Mouse (Mus musculus) G1E (cell line): ENCODE data around the gene Spag9. TPM values are rescaled to one million over a fixed set of nuclear protein-coding genes. Genes with fewer than 3 reads are reported as not detected.

ENCODE experiments used
- ATAC-seq: 2 replicates; pipeline ENCODE4 v1.8.0; 2016; ENCODE audit warnings: mild to moderate bottlenecking; ENCODE audit not compliant: insufficient number of reproducible peaks, poor library complexity, low FRiP score, severe bottlenecking; ENCODE audit errors: extremely low read depth
- DNase-seq: peaks from one replicate; pipeline ENCODE4 v3.0.0; 2012; ENCODE audit warnings: low spot score
- H3K27me3 ChIP-seq: 2 replicates; pipeline ENCODE4 v1.6.1; 2012; ENCODE audit warnings: mild to moderate bottlenecking, low read length, inconsistent platforms; ENCODE audit not compliant: insufficient read depth
- H3K36me3 ChIP-seq: replicated peaks from 2 replicates; pipeline ENCODE3; 2012; ENCODE audit warnings: mild to moderate bottlenecking, inconsistent platforms
- H3K4me1 ChIP-seq: 2 replicates; pipeline ENCODE4 v1.6.1; 2012; ENCODE audit warnings: low read depth, low read length, inconsistent platforms, mixed read lengths; ENCODE audit not compliant: insufficient read depth
- H3K4me3 ChIP-seq: 2 replicates; pipeline ENCODE4 v1.5.1; 2012; ENCODE audit warnings: low read depth, mild to moderate bottlenecking, inconsistent platforms, low read length, moderate library complexity, mixed read lengths
- H3K9me3 ChIP-seq: replicated peaks from 2 replicates; pipeline ENCODE4 v1.6.1; 2012; ENCODE audit warnings: inconsistent platforms
- CTCF ChIP-seq: IDR thresholded peaks from 2 replicates; pipeline ENCODE4 v1.5.1; 2012; ENCODE audit warnings: low read depth, low read length, inconsistent platforms, mixed read lengths
- GATA1 ChIP-seq: IDR thresholded peaks from 2 replicates; pipeline ENCODE4 v1.6.1; 2012; ENCODE audit warnings: borderline replicate concordance, low read length, inconsistent platforms, mixed read lengths
- GATA2 ChIP-seq: IDR thresholded peaks from 2 replicates; pipeline ENCODE4 v1.6.1; 2012; ENCODE audit warnings: low read depth, low read length, inconsistent platforms, borderline replicate concordance
- POLR2AphosphoS5 ChIP-seq: IDR thresholded peaks from 2 replicates; pipeline ENCODE4 v1.6.1; 2012; ENCODE audit warnings: low read depth, low read length, inconsistent platforms; ENCODE audit not compliant: insufficient replicate concordance
- TAL1 ChIP-seq: conservative IDR thresholded peaks from 2 replicates; pipeline ENCODE4 v1.6.1; 2012; ENCODE audit warnings: low read depth, low read length, inconsistent platforms, mixed read lengths
- polyA plus RNA-seq: library from polyadenylated mRNA; stranded (reverse); fragments of >175 nt; gene quantifications from 2 replicates; pipeline ENCODE4 v1.2.3, GENCODE M21; 2012
- total RNA-seq, 2 experiments: library from RNA; stranded (forward) in 1 of 2; stranded (reverse) in 1 of 2; fragments of 200-1000 nt in 1 of 2; fragments of >200 nt in 1 of 2; fragmentation: Nextera tagmentation in 1 of 2; gene quantifications; 2 replicates each; pipeline ENCODE4 v1.2.3; 2014 to 2017

Spag9 gene
- total and polyA plus RNA-seq, 3 experiments, result 10.5 to 65.0 (median 53.3) TPM

DNA sequence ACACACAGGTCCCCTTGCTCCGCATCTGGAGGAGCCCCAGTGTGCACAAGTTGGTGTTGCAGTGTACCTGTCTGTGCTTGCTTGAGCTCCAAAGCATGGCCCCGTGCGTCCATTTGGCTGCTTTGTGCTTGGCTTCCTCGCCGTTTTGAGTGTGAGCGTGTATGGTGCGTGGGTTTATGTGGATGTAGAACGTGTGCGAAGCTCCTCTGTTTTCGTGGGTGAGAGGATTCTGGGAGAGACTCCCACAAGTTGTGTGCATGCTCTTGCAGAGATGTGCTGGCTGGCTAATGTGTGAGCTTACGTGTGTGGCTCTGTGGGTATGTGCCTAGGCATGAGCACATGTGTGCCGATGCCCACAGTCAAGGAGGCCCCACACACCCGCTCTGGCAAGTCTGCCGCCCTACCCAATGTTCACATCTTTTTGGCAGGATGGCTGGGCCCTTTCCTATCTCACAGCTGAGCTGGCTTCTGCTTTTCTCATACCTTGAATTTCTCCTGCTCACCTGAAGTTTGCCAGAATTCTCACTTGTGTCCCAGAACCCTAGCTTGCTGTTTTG lies 150.2 kb downstream of the Spag9 start:
- Histone ChIP-seq H3K9me3 (no peaks in the 10 kb centered on the region), H3K4me3 (no peak overlapping the region), H3K4me1 (peaks cover 5% of the 10 kb centered on the region), H3K27me3 (peaks cover 64% of the 10 kb centered on the region), H3K36me3 (no peaks in the 10 kb centered on the region)
- no peak for ATAC-seq
- no peak for DNase-seq
- TF ChIP-seq TAL1 (no peak), GATA2 (no peak), POLR2AphosphoS5 (no peak), GATA1 (no peak), CTCF (no peak)

DNA sequence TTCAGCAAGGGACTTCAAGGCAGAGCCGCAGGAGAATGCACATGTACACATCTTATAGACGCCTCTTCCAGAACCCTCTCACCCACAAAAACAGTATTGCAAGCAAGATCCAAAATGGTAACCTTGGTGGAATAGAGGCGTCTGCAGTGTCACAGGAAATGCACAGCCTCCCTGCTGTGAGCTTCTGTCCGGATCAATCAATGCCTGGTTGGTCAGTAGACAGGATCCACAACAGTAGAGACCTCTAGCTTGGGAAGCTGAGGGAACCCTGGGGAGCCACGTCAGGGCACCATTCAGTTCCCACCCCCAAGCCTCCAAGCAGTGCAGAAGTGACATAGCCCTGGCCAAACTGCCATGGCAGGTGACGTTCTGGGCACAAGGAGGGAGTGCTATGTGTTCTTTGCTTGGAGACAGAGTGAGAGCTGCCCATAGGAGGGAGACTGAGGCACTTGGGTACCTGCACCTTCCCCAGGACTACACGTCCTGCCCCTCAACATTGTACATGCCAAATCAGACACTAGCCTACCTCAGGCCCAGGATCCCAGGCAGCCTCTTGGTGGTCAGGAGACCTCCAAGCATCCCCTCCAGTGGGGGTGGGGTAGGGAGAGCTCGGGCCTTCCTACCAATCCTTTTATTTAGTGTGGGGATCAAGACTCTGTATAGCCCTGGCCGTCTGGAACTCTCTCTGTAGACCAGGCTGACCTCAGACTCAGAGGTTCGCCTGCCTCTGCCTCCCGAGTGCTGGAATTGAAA lies 151.0 kb downstream of the Spag9 start:
- no peak for ATAC-seq
- Histone ChIP-seq H3K9me3 (no peaks in the 10 kb centered on the region), H3K36me3 (no peaks in the 10 kb centered on the region), H3K4me1 (no peaks in the 10 kb centered on the region), H3K27me3 (peaks cover 67% of the 10 kb centered on the region), H3K4me3 (no peak overlapping the region)
- DNase-seq, result no peak
- no peak for TF ChIP-seq CTCF
- no peak for TF ChIP-seq TAL1
- TF ChIP-seq GATA1, result no peak
- TF ChIP-seq POLR2AphosphoS5, result no peak
- TF ChIP-seq GATA2, result no peak

DNA sequence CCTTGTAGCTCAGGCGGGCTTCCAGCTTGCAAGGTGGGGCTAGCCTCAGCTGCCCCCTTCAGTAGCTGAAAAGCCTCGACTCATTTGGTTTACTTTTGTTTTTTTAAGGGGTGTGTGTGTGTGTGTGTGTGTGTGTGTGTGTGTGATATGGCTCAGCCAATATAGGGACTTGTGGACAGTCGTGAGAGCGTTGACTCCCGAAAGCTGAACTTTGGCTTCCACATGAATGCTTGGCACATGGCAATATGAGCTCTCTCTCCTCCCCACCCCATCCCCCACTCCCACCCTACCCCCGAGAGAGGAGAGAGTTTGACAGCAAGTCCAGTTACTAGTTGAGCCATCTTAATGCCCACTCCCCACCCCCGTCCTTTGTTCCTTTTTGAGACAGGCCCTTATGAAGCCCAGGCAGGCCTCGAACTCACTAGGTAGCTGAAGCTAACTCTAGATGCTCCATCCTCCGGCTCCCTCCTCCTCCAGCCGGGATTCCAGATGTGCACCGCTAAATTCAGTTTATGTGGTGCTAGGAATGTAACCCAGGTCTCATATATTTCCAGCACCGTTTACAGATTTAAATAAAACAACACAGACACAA lies 152.3 kb downstream of the Spag9 start:
- DNase-seq, result no peak

GRCm38 (mm10) chr11:94148931-94149491 lies 153.1 kb downstream of the Spag9 start:
- Histone ChIP-seq H3K4me1 (no peaks in the 10 kb centered on the region), H3K9me3 (no peaks in the 10 kb centered on the region), H3K27me3 (peaks cover 73% of the 10 kb centered on the region), H3K36me3 (no peaks in the 10 kb centered on the region), H3K4me3 (no peak overlapping the region)
- DNase-seq (no peak), ATAC-seq (no peak)
- TF ChIP-seq POLR2AphosphoS5, result no peak
- TF ChIP-seq TAL1, result no peak
- TF ChIP-seq GATA1, result no peak
- no peak for TF ChIP-seq CTCF
- no peak for TF ChIP-seq GATA2

More for the DNA sequence above, 152.3 kb downstream of the Spag9 start:
- TF ChIP-seq TAL1, result no peak
- no peak for TF ChIP-seq GATA2
- TF ChIP-seq GATA1, result no peak
- no peak for TF ChIP-seq CTCF
- TF ChIP-seq POLR2AphosphoS5, result no peak
- no peaks in the 10 kb centered on the region for H3K4me1 ChIP-seq
- no peaks in the 10 kb centered on the region for H3K9me3 ChIP-seq
- no peak for ATAC-seq
- H3K4me3 ChIP-seq, result no peak overlapping the region
- H3K27me3 ChIP-seq, result peaks cover 69% of the 10 kb centered on the region
- no peaks in the 10 kb centered on the region for H3K36me3 ChIP-seq

- peaks cover 73% of the 10 kb centered on the region for H3K27me3 ChIP-seq
- no peaks in the 10 kb centered on the region for H3K36me3 ChIP-seq
- no peak overlapping the region for H3K4me3 ChIP-seq
- H3K4me1 ChIP-seq, result no peaks in the 10 kb centered on the region
- TF ChIP-seq TAL1 (no peak), POLR2AphosphoS5 (no peak), CTCF (no peak), GATA2 (no peak), GATA1 (no peak)
- H3K9me3 ChIP-seq, result no peaks in the 10 kb centered on the region
- no peak for ATAC-seq
- no peak for DNase-seq
These were observed 153.8 kb downstream of the Spag9 start for GRCm38 (mm10) chr11:94149509-94150259.
